Mouse (Mus musculus): ENCODE results near the gene Phip.

The Phip gene

GRCm38 (mm10) chr9:82975342-82976215 lies at the start of gene Phip:
Gene Phip, minus strand, starts transcription at chr9:82975516.
- POLR2A ChIA-PET = interaction anchor here in 2 of 4 experiments (0.7 to 4.9 kb wide), 8 partner anchors 10 to 637 kb away, joined by 3 to 24 read pairs (median 3); no protein-coding TSS in a partner anchor
- CTCF ChIA-PET = interaction anchor here in 2 of 4 experiments (0.5 to 0.7 kb wide), 2 partner anchors 402 to 1565 kb away, joined by 3 read pairs; no protein-coding TSS in a partner anchor

- POLR2A ChIA-PET = no interaction called here
- CTCF ChIA-PET = no interaction called here
Observed at GRCm38 (mm10) chr9:83023724-83024123, 48.4 kb upstream of the Phip start.

- CTCF ChIA-PET = no interaction called here
- POLR2A ChIA-PET = no interaction called here
Observed at GRCm38 (mm10) chr9:83014516-83014915, 39.2 kb upstream of the Phip start.

- CTCF ChIA-PET = no interaction called here
- POLR2A ChIA-PET = no interaction called here
Observed at GRCm38 (mm10) chr9:83008306-83008705, 33.0 kb upstream of the Phip start.

GRCm38 (mm10) chr9:83001342-83001741 lies 26.0 kb upstream of the Phip start:
- POLR2A ChIA-PET = no interaction called here
- CTCF ChIA-PET = no interaction called here

GRCm38 (mm10) chr9:82997765-82998500 lies 22.6 kb upstream of the Phip start:
- ChIA-PET POLR2A (no interaction called here), CTCF (no interaction called here)

GRCm38 (mm10) chr9:82976936-82977335 lies 1.6 kb upstream of the Phip start:
- CTCF ChIA-PET = no interaction called here
- POLR2A ChIA-PET = interaction anchor here in 1 of 4 experiments (0.7 to 1.0 kb wide), 2 partner anchors 28 to 65 kb away, joined by 3 read pairs; no protein-coding TSS in a partner anchor

- CTCF ChIA-PET = interaction anchor here in 1 of 4 experiments (0.7 kb wide), 1 partner anchor 401 kb away, joined by 3 read pairs; no protein-coding TSS in a partner anchor
- POLR2A ChIA-PET = interaction anchor here in 2 of 4 experiments (0.7 to 4.9 kb wide), 7 partner anchors 10 to 636 kb away, joined by 3 to 24 read pairs (median 3); no protein-coding TSS in a partner anchor
Observed at GRCm38 (mm10) chr9:82976219-82976618, 903 bp upstream of the Phip start.

GRCm38 (mm10) chr9:82974962-82975341 lies 364 bp downstream of the Phip start:
- POLR2A ChIA-PET = interaction anchor here in 2 of 4 experiments (0.7 to 4.9 kb wide), 5 partner anchors 11 to 170 kb away, joined by 3 to 24 read pairs (median 8); no protein-coding TSS in a partner anchor
- CTCF ChIA-PET = interaction anchor here in 1 of 4 experiments (0.5 kb wide), 1 partner anchor 1565 kb away, joined by 3 read pairs; no protein-coding TSS in a partner anchor

GRCm38 (mm10) chr9:82974187-82974861 lies 992 bp downstream of the Phip start:
- CTCF ChIA-PET = interaction anchor here in 3 of 4 experiments (0.5 kb wide), 3 partner anchors 522 to 1564 kb away, joined by 3 to 4 read pairs (median 3); no protein-coding TSS in a partner anchor

GRCm38 (mm10) chr9:82973321-82973892 lies 1.9 kb downstream of the Phip start:
- ChIA-PET POLR2A (interaction anchor here in 3 of 4 experiments (0.9 to 4.9 kb wide), 6 partner anchors 8 to 335 kb away, joined by 3 to 24 read pairs (median 8); no protein-coding TSS in a partner anchor), CTCF (interaction anchor here in 1 of 4 experiments (0.5 kb wide), 1 partner anchor 523 kb away, joined by 3 read pairs; no protein-coding TSS in a partner anchor)

More at GRCm38 (mm10) chr9:82974187-82974861, 992 bp downstream of the Phip start:
- POLR2A ChIA-PET = interaction anchor here in 3 of 4 experiments (0.7 to 4.9 kb wide), 8 partner anchors 9 to 390 kb away, joined by 3 to 24 read pairs (median 6); no protein-coding TSS in a partner anchor

- CTCF ChIA-PET = no interaction called here
- POLR2A ChIA-PET = interaction anchor here in 3 of 4 experiments (0.6 to 4.9 kb wide), 3 partner anchors 8 to 656 kb away, joined by 3 to 24 read pairs (median 4); no protein-coding TSS in a partner anchor
Observed at GRCm38 (mm10) chr9:82971433-82971832, 3.9 kb downstream of the Phip start.

- POLR2A ChIA-PET = interaction anchor here in 1 of 4 experiments (1.0 kb wide), 1 partner anchor 11 kb away, joined by 3 read pairs; no protein-coding TSS in a partner anchor
- CTCF ChIA-PET = interaction anchor here in 1 of 4 experiments (0.9 kb wide), 1 partner anchor 12 kb away, joined by 3 read pairs; no protein-coding TSS in a partner anchor
Observed at GRCm38 (mm10) chr9:82967076-82967621, 8.2 kb downstream of the Phip start.

GRCm38 (mm10) chr9:82963981-82964380 lies 11.3 kb downstream of the Phip start:
- ChIA-PET CTCF (no interaction called here), POLR2A (interaction anchor here in 3 of 4 experiments (0.6 to 3.4 kb wide), 4 partner anchors 10 to 208 kb away, joined by 4 to 24 read pairs (median 7); partner anchors contain the start of gene Phip (in 1 of the 3))

- POLR2A ChIA-PET = no interaction called here
Observed at GRCm38 (mm10) chr9:82961352-82961751, 14.0 kb downstream of the Phip start.

GRCm38 (mm10) chr9:82955267-82955666 lies 20.0 kb downstream of the Phip start:
- CTCF ChIA-PET = interaction anchor here in 1 of 4 experiments (0.6 kb wide), 1 partner anchor 12 kb away, joined by 3 read pairs; no protein-coding TSS in a partner anchor
- POLR2A ChIA-PET = interaction anchor here in 1 of 4 experiments (0.8 to 2.4 kb wide), 3 partner anchors 11 to 18 kb away, joined by 3 to 8 read pairs (median 3); no protein-coding TSS in a partner anchor

More at GRCm38 (mm10) chr9:82961352-82961751, 14.0 kb downstream of the Phip start:
- CTCF ChIA-PET = no interaction called here

GRCm38 (mm10) chr9:82952330-82952729 lies 23.0 kb downstream of the Phip start:
- POLR2A ChIA-PET = interaction anchor here in 1 of 4 experiments (1.0 kb wide), 1 partner anchor 14 kb away, joined by 3 read pairs; no protein-coding TSS in a partner anchor

More at GRCm38 (mm10) chr9:82952330-82952729, 23.0 kb downstream of the Phip start:
- CTCF ChIA-PET = interaction anchor here in 1 of 4 experiments (0.5 kb wide), 1 partner anchor 491 kb away, joined by 4 read pairs; no protein-coding TSS in a partner anchor
